Mouse (Mus musculus) thymus, adult 2 months (tissue): Measurements from ENCODE around the gene Crocc2.

Source experiments
- CTCF ChIP-seq: fragments of 200-500 bp; IDR thresholded peaks from 2 replicates; pipeline ENCODE4 v1.5.1; 2012; ENCODE audit warnings: mild to moderate bottlenecking, control low read depth, low read length, moderate library complexity, borderline replicate concordance; ENCODE audit not compliant: control insufficient read depth, poor library complexity, insufficient read depth; ENCODE audit errors: extremely low read depth
- POLR2A ChIP-seq: fragments of 200-500 bp; IDR thresholded peaks from 2 replicates; pipeline ENCODE4 v1.6.1; 2012; ENCODE audit warnings: mild to moderate bottlenecking, low read length, control low read depth, moderate library complexity; ENCODE audit not compliant: control insufficient read depth, poor library complexity, insufficient read depth; ENCODE audit errors: extremely low read depth

DNA sequence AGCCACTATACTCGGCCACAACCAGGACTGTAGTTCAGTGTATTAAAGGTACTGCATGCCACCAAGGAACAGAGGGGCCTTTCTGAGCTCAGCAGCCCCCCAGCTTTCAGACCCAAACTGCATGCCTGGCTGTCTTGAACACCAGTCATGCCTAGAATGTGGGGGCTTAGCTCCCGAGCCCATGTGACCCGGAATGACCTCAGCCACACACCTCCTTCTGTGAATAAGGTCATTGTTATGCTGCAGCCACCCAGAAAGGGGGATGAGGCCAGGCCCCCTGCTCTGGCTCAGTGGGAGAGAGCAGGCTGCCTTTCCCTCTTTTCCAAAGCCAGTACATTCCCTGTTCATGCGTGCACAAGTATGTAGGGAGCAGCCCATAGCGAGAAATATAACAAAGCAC lies 46.1 kb downstream of the Crocc2 start:
- TF ChIP-seq CTCF (no peak), POLR2A (no peak)
